Mouse (Mus musculus): Measurements from ENCODE around the gene Lrrc27.

Gene Lrrc27

GRCm38 (mm10) chr7:139214160-139214559, 1.4 kb downstream of the Lrrc27 start:
- DNase-seq (ENCODE audit: low spot score in 2 of 2) = no peak

GRCm38 (mm10) chr7:139214596-139215340, 2.0 kb downstream of the Lrrc27 start:
- DNase-seq (ENCODE audit: low spot score in 2 of 2) = peak in 1 of 2 experiments; percentile 44

- DNase-seq (ENCODE audit: low spot score in 2 of 2) = peak in 1 of 2 experiments; percentile 44
These were observed 2.7 kb downstream of the Lrrc27 start for GRCm38 (mm10) chr7:139215516-139215915.

- peak in 1 of 2 experiments; percentile 51 for DNase-seq (ENCODE audit: low spot score in 2 of 2)
These were observed 3.2 kb downstream of the Lrrc27 start for GRCm38 (mm10) chr7:139215946-139216345.

GRCm38 (mm10) chr7:139216464-139216863, 3.7 kb downstream of the Lrrc27 start:
- DNase-seq (ENCODE audit: low spot score in 2 of 2) = peak in 1 of 2 experiments; percentile 52

- DNase-seq (ENCODE audit: low spot score in 2 of 2) = peak in 1 of 2 experiments; percentile 34
These were observed 4.3 kb downstream of the Lrrc27 start for GRCm38 (mm10) chr7:139217046-139217445.

GRCm38 (mm10) chr7:139218641-139219415, 6.0 kb downstream of the Lrrc27 start:
- DNase-seq (ENCODE audit: low spot score in 2 of 2) = peak in 1 of 2 experiments; percentile 76

GRCm38 (mm10) chr7:139219486-139219885, 6.7 kb downstream of the Lrrc27 start:
- peak in 1 of 2 experiments; percentile 47 for DNase-seq (ENCODE audit: low spot score in 2 of 2)

GRCm38 (mm10) chr7:139220303-139220702, 7.5 kb downstream of the Lrrc27 start:
- DNase-seq (ENCODE audit: low spot score in 2 of 2) = peak in 1 of 2 experiments; percentile 60

- peak in 1 of 2 experiments; percentile 39 for DNase-seq (ENCODE audit: low spot score in 2 of 2)
These were observed 8.3 kb downstream of the Lrrc27 start for GRCm38 (mm10) chr7:139221072-139221471.

GRCm38 (mm10) chr7:139221856-139222255, 9.1 kb downstream of the Lrrc27 start:
- no peak for DNase-seq (ENCODE audit: low spot score in 2 of 2)

- DNase-seq (ENCODE audit: low spot score in 2 of 2) = peak in 1 of 2 experiments; percentile 16
These were observed 9.6 kb downstream of the Lrrc27 start for GRCm38 (mm10) chr7:139222341-139222740.

GRCm38 (mm10) chr7:139224070-139224469, 11.3 kb downstream of the Lrrc27 start:
- DNase-seq (ENCODE audit: low spot score in 2 of 2) = peak in 1 of 2 experiments; percentile 32

GRCm38 (mm10) chr7:139224725-139225124, 11.9 kb downstream of the Lrrc27 start:
- DNase-seq (ENCODE audit: low spot score in 2 of 2) = peak in 1 of 2 experiments; percentile 59

GRCm38 (mm10) chr7:139226416-139226815, 13.6 kb downstream of the Lrrc27 start:
- no peak for DNase-seq (ENCODE audit: low spot score in 2 of 2)

GRCm38 (mm10) chr7:139228447-139229171, 15.8 kb downstream of the Lrrc27 start:
- no peak for DNase-seq (ENCODE audit: low spot score in 2 of 2)

GRCm38 (mm10) chr7:139229837-139230236, 17.0 kb downstream of the Lrrc27 start:
- no peak for DNase-seq (ENCODE audit: low spot score in 2 of 2)

GRCm38 (mm10) chr7:139230241-139230640, 17.5 kb downstream of the Lrrc27 start:
- no peak for DNase-seq (ENCODE audit: low spot score in 2 of 2)

- peak; percentile 83 to 87 for DNase-seq (ENCODE audit: low spot score in 2 of 2)
These were observed 20.9 kb downstream of the Lrrc27 start for GRCm38 (mm10) chr7:139233714-139234113.

- DNase-seq (ENCODE audit: low spot score in 2 of 2) = peak in 1 of 2 experiments; percentile 63
These were observed 21.8 kb downstream of the Lrrc27 start for GRCm38 (mm10) chr7:139234426-139235188.

Measured in urinary bladder, postnatal 4 days (tissue).